Mouse (Mus musculus) erythroblast, embryonic 14.5 days (primary cell): ENCODE measurements around the gene Sfr1.

Source experiments
- GATA1 ChIP-seq: IDR thresholded peaks from 2 replicates; pipeline ENCODE4 v1.6.1; 2012; ENCODE audit warnings: low read length, inconsistent platforms, mixed read lengths
- TAL1 ChIP-seq: IDR thresholded peaks from 3 replicates; pipeline ENCODE4 v1.6.1; 2012; ENCODE audit warnings: low read length, inconsistent platforms, mixed read lengths

- TF ChIP-seq GATA1 (no peak), TAL1 (no peak)
These were observed 31.0 kb upstream of the Sfr1 start for GRCm38 (mm10) chr19:47700509-47700908.
